Mouse (Mus musculus) ES-E14 (cell line): Measurements from ENCODE around the gene Slc25a22. TPM values are rescaled to one million over a fixed set of nuclear protein-coding genes. Genes with fewer than 3 reads are reported as not detected.

ENCODE experiments used
- DNase-seq: peaks from one replicate; pipeline ENCODE4 v3.0.0-alpha.2; 2013; ENCODE audit warnings: low read depth, low spot score
- H3K27ac ChIP-seq: 2 replicates; pipeline ENCODE4 v1.5.1; 2012; ENCODE audit warnings: low read depth, mild to moderate bottlenecking, low read length, moderate library complexity, mixed read lengths; ENCODE audit not compliant: poor library complexity, insufficient read depth, severe bottlenecking
- H3K36me3 ChIP-seq: 2 replicates; pipeline ENCODE4 v1.6.1; 2012; ENCODE audit warnings: mild to moderate bottlenecking, low read length, moderate library complexity, mixed read lengths; ENCODE audit not compliant: control insufficient read depth, poor library complexity, insufficient read depth, severe bottlenecking
- H3K4me1 ChIP-seq, 2 experiments: fragments of 150-350 bp in 1 of 2; sonication (generic) in 1 of 2; 2 replicates each; pipeline ENCODE4 v1.6.1; 2012; ENCODE audit warnings: low read length in 2 of 2, mild to moderate bottlenecking in 1 of 2, mixed read lengths in 1 of 2; ENCODE audit not compliant: control insufficient read depth in 2 of 2, insufficient read depth in 2 of 2, poor library complexity in 1 of 2
- H3K4me3 ChIP-seq, 2 experiments: fragments of 150-350 bp in 1 of 2; sonication (generic) in 1 of 2; 2 replicates each; pipeline ENCODE4 v1.5.1; 2012; ENCODE audit warnings: low read length in 2 of 2, low read depth in 1 of 2, mild to moderate bottlenecking in 1 of 2, mixed read lengths in 1 of 2; ENCODE audit not compliant: insufficient read depth in 1 of 2, poor library complexity in 1 of 2, severe bottlenecking in 1 of 2
- H3K9ac ChIP-seq: 2 replicates; pipeline ENCODE4 v1.6.1; 2012; ENCODE audit warnings: low read depth, mild to moderate bottlenecking, low read length, mixed read lengths; ENCODE audit not compliant: poor library complexity, insufficient read depth, severe bottlenecking
- H3K9me3 ChIP-seq: fragments of 150-350 bp; sonication (generic); 2 replicates; pipeline ENCODE4 v1.6.1; 2012; ENCODE audit warnings: low read depth, mild to moderate bottlenecking, low read length; ENCODE audit not compliant: control insufficient read depth, insufficient read depth
- CHD2 ChIP-seq: IDR thresholded peaks from 2 replicates; pipeline ENCODE4 v1.6.1; 2014; ENCODE audit warnings: mild to moderate bottlenecking, low read depth, low read length, inconsistent platforms
- HCFC1 ChIP-seq: IDR thresholded peaks from 2 replicates; pipeline ENCODE4 v1.6.1; 2012; ENCODE audit warnings: low read length, inconsistent platforms, borderline replicate concordance; ENCODE audit not compliant: insufficient read depth
- MAFK ChIP-seq: IDR thresholded peaks from 2 replicates; pipeline ENCODE4 v1.6.1; 2014; ENCODE audit warnings: mild to moderate bottlenecking, low read depth, low read length, inconsistent platforms; ENCODE audit not compliant: insufficient read depth
- ZC3H11A ChIP-seq: IDR thresholded peaks from 2 replicates; pipeline ENCODE4 v1.6.1; 2012; ENCODE audit warnings: low read depth, mild to moderate bottlenecking, inconsistent platforms, low read length, borderline replicate concordance
- ZNF384 ChIP-seq: IDR thresholded peaks from 2 replicates; pipeline ENCODE4 v1.6.1; 2012; ENCODE audit warnings: low read depth, low read length, inconsistent platforms
- in situ Hi-C, 2 experiments: fragments of 600-800 bp; cut with MboI; formaldehyde crosslinking; loops; one replicate each; pipeline ENCODE4 v1.15.1; 2025; ENCODE audit warnings: low sequenced_read_pairs in 2 of 2, inconsistent platforms in 1 of 2; ENCODE audit not compliant: unreplicated experiment in 2 of 2
- total RNA-seq: library from RNA; depleted of rRNA; stranded (reverse); fragments of 300-350 nt; gene quantifications from 2 replicates; pipeline ENCODE4 v1.2.3, GENCODE M21; 2012

Slc25a22 gene
- total RNA-seq, 1 experiment = 16.2 TPM

GRCm38 (mm10) chr7:141469352-141469751 lies 31.7 kb upstream of the Slc25a22 start:
- no peak for DNase-seq
- H3K4me3 ChIP-seq = peak overlapping the region in 1 of 2 experiments; percentile 75; a peak in 2 of 4 replicates
- peak overlapping the region; percentile 64; the same call in 1 of the 2 replicates for H3K9ac ChIP-seq
- no peaks in the 10 kb centered on the region for H3K9me3 ChIP-seq
- in situ Hi-C loops = no loop called here
- peaks cover 29% of the 10 kb centered on the region for H3K36me3 ChIP-seq
- H3K4me1 ChIP-seq = peaks cover 3 to 38% of the 10 kb centered on the region in 2 experiments; a peak in 3 of 4 replicates
- TF ChIP-seq CHD2 (no peak), ZC3H11A (no peak), MAFK (no peak), HCFC1 (no peak), ZNF384 (no peak)
- no peak overlapping the region; the same call in 1 of the 2 replicates for H3K27ac ChIP-seq

GRCm38 (mm10) chr7:141468522-141469211 lies 31.0 kb upstream of the Slc25a22 start:
- TF ChIP-seq CHD2 = no peak
- no peak for TF ChIP-seq ZNF384
- TF ChIP-seq MAFK = peak; percentile 51; the same call in 1 of the 2 replicates
- in situ Hi-C loops = no loop called here
- H3K4me1 ChIP-seq = peaks cover 3 to 42% of the 10 kb centered on the region in 2 experiments; a peak in 3 of 4 replicates
- no peaks in the 10 kb centered on the region for H3K9me3 ChIP-seq
- peak overlapping the region; percentile 75 to 89 for H3K4me3 ChIP-seq
- DNase-seq = no peak
- H3K9ac ChIP-seq = peak overlapping the region; percentile 79
- peak overlapping the region; percentile 28; the same call in 1 of the 2 replicates for H3K27ac ChIP-seq
- peaks cover 29% of the 10 kb centered on the region for H3K36me3 ChIP-seq

DNA sequence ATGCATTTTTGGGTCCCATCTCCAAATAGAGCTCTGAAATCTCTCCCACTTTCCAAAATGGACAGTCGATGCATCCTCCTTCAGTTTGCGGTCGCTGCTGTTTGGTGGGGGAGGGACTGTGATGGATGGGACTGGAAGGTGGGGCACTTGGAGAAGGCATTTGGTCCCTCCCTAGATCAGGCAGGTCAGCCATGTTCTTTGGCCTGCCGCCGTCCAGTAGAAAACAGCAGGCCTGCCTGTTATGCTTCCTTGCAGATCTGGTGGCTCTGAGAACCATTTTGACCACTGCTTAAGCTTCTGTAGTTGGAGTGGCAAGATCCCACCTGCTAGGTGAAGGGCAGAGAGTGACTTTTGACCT lies 30.5 kb upstream of the Slc25a22 start:
- Histone ChIP-seq H3K36me3 (peaks cover 29% of the 10 kb centered on the region), H3K9ac (peak overlapping the region; percentile 79; the same call in 1 of the 2 replicates), H3K27ac (no peak overlapping the region; the same call in 1 of the 2 replicates), H3K4me3 (peak overlapping the region; percentile 75 to 89), H3K4me1 (peaks cover 3 to 42% of the 10 kb centered on the region in 2 experiments; a peak in 3 of 4 replicates), H3K9me3 (no peaks in the 10 kb centered on the region)
- TF ChIP-seq MAFK = no peak
- no peak for TF ChIP-seq CHD2
- no peak for TF ChIP-seq ZC3H11A
- no peak for TF ChIP-seq ZNF384
- no peak for TF ChIP-seq HCFC1
- DNase-seq = no peak
- in situ Hi-C loops = no loop called here

- Histone ChIP-seq H3K9me3 (no peaks in the 10 kb centered on the region), H3K27ac (peak within 1 kb of the TSS; percentile 14; the same call in 1 of the 2 replicates), H3K36me3 (peaks cover 25% of the 10 kb centered on the region), H3K4me3 (peak within 1 kb of the TSS; percentile 75 to 89), H3K4me1 (peaks cover 3 to 40% of the 10 kb centered on the region in 2 experiments; a peak in 3 of 4 replicates), H3K9ac (peak within 1 kb of the TSS; percentile 79)
- DNase-seq = no peak
- in situ Hi-C loops = no loop called here
- TF ChIP-seq ZNF384 (no peak), CHD2 (no peak), ZC3H11A (no peak), HCFC1 (no peak), MAFK (no peak)
These were observed 29.7 kb upstream of the Slc25a22 start, which contains the start of gene Cd151 for GRCm38 (mm10) chr7:141467230-141468030. Gene Cd151 (plus strand): TSS chr7:141467392.
